Mouse (Mus musculus) E14TG2a.4 (cell line): ENCODE results near the gene Lrrc40.

Source experiments
- CTCF ChIP-seq: conservative IDR thresholded peaks from 2 replicates; pipeline ENCODE4 v1.5.1; 2014; ENCODE audit warnings: low read length
- POU5F1 ChIP-seq: IDR thresholded peaks from 2 replicates; pipeline ENCODE4 v1.6.1; 2014; ENCODE audit warnings: low read length, borderline replicate concordance

DNA sequence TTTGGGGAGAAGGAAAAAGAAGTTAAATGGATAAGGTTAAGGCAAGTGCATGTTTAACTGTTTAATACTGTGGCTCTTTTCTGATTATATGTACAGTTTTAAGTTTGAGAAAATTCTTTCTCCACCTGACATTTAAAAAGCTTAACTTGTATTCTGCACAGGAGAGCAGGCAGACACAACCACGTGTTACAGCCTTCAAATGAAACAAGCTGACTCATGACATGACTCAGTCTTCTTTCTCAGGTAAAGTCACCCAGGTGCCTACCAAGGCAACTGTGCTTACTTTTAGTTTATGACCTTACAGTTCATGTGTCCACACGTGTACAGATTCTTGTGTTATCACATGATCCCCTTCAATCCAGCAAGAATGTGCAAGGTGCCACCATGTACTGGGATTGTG is 67.0 kb downstream of the Lrrc40 start:
- TF ChIP-seq POU5F1 (no peak), CTCF (no peak)
